Mouse (Mus musculus) testis, adult 2 months (tissue): ENCODE results near the gene Ftcd. TPM values are rescaled to one million over a fixed set of nuclear protein-coding genes. Genes with fewer than 3 reads are reported as not detected.

ENCODE experiments used
- H3K27ac ChIP-seq: fragments of 200-500 bp; 2 replicates; pipeline ENCODE4 v1.5.1; 2012; ENCODE audit warnings: low read depth, low read length; ENCODE audit not compliant: control insufficient read depth, insufficient read depth
- H3K27me3 ChIP-seq: fragments of 200-500 bp; 2 replicates; pipeline ENCODE4 v1.6.1; 2012; ENCODE audit warnings: mild to moderate bottlenecking, low read length, moderate library complexity; ENCODE audit not compliant: control insufficient read depth, insufficient read depth
- H3K36me3 ChIP-seq: fragments of 200-500 bp; 2 replicates; pipeline ENCODE4 v1.6.1; 2012; ENCODE audit warnings: mild to moderate bottlenecking, low read length; ENCODE audit not compliant: control insufficient read depth, insufficient read depth
- H3K4me1 ChIP-seq: fragments of 200-500 bp; 2 replicates; pipeline ENCODE4 v1.6.1; 2012; ENCODE audit warnings: low read length; ENCODE audit not compliant: control insufficient read depth, insufficient read depth
- H3K4me3 ChIP-seq: fragments of 200-500 bp; 2 replicates; pipeline ENCODE4 v1.5.1; 2012; ENCODE audit warnings: low read depth, mild to moderate bottlenecking, low read length, moderate library complexity, mixed read lengths; ENCODE audit not compliant: control insufficient read depth
- CTCF ChIP-seq: fragments of 200-500 bp; IDR thresholded peaks from 2 replicates; pipeline ENCODE4 v1.5.1; 2012; ENCODE audit warnings: low read depth, mild to moderate bottlenecking, inconsistent platforms, low read length, moderate library complexity; ENCODE audit not compliant: control insufficient read depth, insufficient read depth, insufficient replicate concordance
- POLR2A ChIP-seq: fragments of 200-500 bp; IDR thresholded peaks from 2 replicates; pipeline ENCODE4 v1.6.1; 2012; ENCODE audit warnings: low read depth, mild to moderate bottlenecking, inconsistent platforms, low read length, moderate library complexity; ENCODE audit not compliant: control insufficient read depth
- polyA plus RNA-seq: library from polyadenylated mRNA; depleted of rRNA; stranded (reverse); fragments of >200 nt; gene quantifications from 2 replicates; pipeline ENCODE4 v1.2.3, GENCODE M21; 2012; rRNA removed

The Ftcd gene
- 0.40 and 0.52 TPM in 2 replicates for polyA plus RNA-seq

DNA sequence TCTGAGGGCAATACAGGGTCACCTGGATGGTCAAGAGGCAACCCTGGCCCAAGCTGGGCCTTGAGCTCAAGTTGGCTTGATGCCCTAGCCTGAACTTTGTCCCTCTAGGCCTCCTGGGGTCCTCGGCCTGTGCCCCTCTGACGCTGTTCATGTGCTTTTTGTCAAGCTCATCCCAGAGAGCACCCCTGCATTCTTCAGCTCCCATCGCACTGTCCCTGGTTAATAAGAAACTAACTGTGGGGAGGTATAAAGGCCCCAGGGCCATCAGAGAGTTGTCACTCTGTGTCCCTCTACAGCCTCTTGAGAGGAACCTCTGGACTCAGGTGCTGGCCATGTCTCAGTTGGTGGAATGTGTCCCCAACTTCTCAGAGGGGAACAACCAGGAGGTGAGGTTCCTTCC lies at the start of gene Ftcd:
TSS of gene Ftcd (plus strand) at position 275 of the 400 bp plus-strand sequence.
- TF ChIP-seq CTCF, result no peak
- no peak for TF ChIP-seq POLR2A
- Histone ChIP-seq H3K36me3 (no peaks in the 10 kb centered on the region), H3K27me3 (no peaks in the 10 kb centered on the region), H3K27ac (no peak within 1 kb of the TSS), H3K4me3 (no peak within 1 kb of the TSS), H3K4me1 (peaks cover 3% of the 10 kb centered on the region)

- Histone ChIP-seq H3K4me3 (peak overlapping the region; percentile 97), H3K27ac (peak overlapping the region; percentile 87), H3K27me3 (no peaks in the 10 kb centered on the region), H3K4me1 (peaks cover 2% of the 10 kb centered on the region; the same call in 1 of the 2 replicates), H3K36me3 (no peaks in the 10 kb centered on the region)
- no peak for TF ChIP-seq CTCF
These were observed 44.5 kb upstream of the Ftcd start for GRCm38 (mm10) chr10:76530922-76531321.

- Histone ChIP-seq H3K4me3 (peak within 1 kb of the TSS; percentile 97), H3K4me1 (peaks cover 2% of the 10 kb centered on the region; the same call in 1 of the 2 replicates), H3K36me3 (no peaks in the 10 kb centered on the region), H3K27me3 (no peaks in the 10 kb centered on the region), H3K27ac (peak within 1 kb of the TSS; percentile 87)
- no peak for TF ChIP-seq CTCF
- peak; percentile 58; the same call in 1 of the 2 replicates for TF ChIP-seq POLR2A
These were observed 44.1 kb upstream of the Ftcd start, which contains the start of gene Lss for GRCm38 (mm10) chr10:76531375-76531774. Lss (plus strand) TSS chr10:76531588.

DNA sequence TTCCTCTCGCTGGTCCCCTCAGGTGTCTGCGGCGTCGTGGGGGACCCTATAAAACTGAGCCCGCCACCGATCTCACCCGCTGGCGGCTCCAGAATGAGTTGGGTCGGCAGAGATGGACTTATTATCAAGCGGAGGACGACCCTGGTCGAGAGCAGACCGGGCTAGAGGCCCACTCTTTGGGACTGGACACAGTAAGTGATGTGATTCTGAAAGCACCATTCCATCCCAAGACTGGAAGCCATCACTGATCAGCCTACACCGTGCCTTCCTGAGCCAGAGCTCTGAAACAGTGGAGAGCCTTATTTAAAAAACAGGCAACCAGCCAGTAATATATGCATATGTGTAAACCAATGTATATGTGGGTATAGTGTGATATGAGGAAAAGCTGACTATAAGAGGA lies 43.6 kb upstream of the Ftcd start:
- peak overlapping the region; percentile 85 for H3K27ac ChIP-seq
- H3K27me3 ChIP-seq, result no peaks in the 10 kb centered on the region
- H3K36me3 ChIP-seq, result peaks cover 1% of the 10 kb centered on the region; the same call in 1 of the 2 replicates
- no peak for TF ChIP-seq POLR2A
- TF ChIP-seq CTCF, result no peak
- H3K4me1 ChIP-seq, result peaks cover 2% of the 10 kb centered on the region; the same call in 1 of the 2 replicates
- H3K4me3 ChIP-seq, result peak overlapping the region; percentile 97

DNA sequence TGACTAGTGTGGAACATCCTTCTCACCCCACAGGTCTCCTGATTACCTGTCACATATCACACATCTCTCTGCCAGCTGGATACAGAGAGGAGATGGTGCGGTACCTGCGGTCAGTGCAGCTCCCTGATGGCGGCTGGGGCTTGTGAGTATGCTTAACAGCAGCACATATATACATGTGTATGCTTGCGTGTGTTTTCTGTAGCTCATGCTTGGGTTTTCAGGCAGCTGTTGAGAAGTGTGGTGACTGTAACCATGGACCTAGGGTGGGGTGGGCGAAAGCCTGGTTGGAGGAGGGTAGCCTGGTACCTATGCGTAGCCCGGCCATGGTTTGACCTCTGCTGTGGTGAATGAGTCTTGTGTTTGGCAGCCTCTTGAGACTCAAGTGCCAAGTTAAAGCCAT lies 39.9 kb upstream of the Ftcd start:
- Histone ChIP-seq H3K36me3 (peaks cover 1% of the 10 kb centered on the region; the same call in 1 of the 2 replicates), H3K4me3 (no peak overlapping the region), H3K27me3 (no peaks in the 10 kb centered on the region), H3K4me1 (peaks cover 2% of the 10 kb centered on the region; the same call in 1 of the 2 replicates), H3K27ac (no peak overlapping the region)
- TF ChIP-seq POLR2A, result no peak
- TF ChIP-seq CTCF, result no peak

DNA sequence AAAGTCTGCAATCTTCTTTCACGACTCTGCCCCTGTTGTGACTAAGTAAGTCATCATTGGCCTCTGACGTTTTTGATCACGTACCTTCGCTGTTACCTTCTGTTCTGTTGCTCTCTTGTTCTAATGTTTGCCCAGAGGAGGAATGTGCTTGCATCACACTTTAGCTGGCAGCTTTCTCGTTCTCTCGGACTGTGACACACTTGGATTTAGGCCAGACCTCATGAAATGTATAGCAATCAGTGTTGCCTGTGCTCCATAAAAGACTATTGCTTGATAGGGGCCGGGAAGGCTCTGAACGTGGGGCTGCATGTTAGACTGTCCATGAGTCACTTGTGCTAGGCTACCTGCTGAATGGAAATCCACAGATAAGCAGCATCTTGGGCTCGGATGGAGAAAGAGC lies 37.8 kb upstream of the Ftcd start:
- Histone ChIP-seq H3K27ac (no peak overlapping the region), H3K36me3 (peaks cover 1% of the 10 kb centered on the region; the same call in 1 of the 2 replicates), H3K4me1 (no peaks in the 10 kb centered on the region), H3K4me3 (no peak overlapping the region), H3K27me3 (no peaks in the 10 kb centered on the region)
- TF ChIP-seq POLR2A, result no peak
- no peak for TF ChIP-seq CTCF

DNA sequence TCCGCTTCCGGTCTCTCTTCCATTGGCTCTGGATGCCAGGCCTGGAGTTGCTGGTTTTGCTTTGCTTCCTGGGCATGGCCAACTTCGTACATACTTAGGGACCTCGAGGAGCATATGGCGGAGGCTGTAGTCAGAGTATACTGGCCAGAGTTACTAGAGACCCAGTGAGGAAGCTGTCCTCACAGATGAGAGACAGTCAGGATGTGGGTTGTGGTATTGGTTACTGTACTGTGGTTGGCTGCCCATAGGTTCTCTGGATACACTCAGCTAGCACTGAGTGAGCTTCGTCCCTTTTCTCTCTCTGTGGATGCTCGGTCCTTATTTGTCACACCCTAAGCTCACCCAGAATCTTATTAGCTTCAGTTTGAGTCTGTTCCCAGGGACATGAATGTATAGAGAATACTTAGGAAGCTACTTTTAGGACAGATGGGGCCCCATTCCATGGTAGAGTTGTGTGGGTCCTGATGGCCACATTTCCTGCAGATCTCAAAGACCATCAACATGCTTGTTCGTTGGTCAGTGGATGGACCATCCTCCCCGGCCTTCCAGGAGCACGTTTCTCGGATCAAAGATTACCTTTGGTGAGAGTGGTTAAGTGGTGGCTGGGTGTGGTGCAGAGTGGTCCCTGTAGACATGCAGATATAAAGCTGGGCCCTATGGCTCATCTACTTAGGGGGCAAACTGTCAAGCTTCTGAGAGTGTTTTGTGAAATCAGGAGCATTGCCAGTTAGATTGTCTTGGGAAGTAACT lies 33.9 kb upstream of the Ftcd start:
- no peak for TF ChIP-seq POLR2A
- TF ChIP-seq CTCF, result no peak
- no peaks in the 10 kb centered on the region for H3K4me1 ChIP-seq
- no peaks in the 10 kb centered on the region for H3K27me3 ChIP-seq
- peaks cover 3% of the 10 kb centered on the region; the same call in 1 of the 2 replicates for H3K36me3 ChIP-seq
- H3K4me3 ChIP-seq, result no peak overlapping the region
- H3K27ac ChIP-seq, result no peak overlapping the region
